Mouse (Mus musculus): ENCODE measurements around the gene Pdcd10. TPM values are rescaled to one million over a fixed set of nuclear protein-coding genes. Genes with fewer than 3 reads are reported as not detected.

Pdcd10 gene
- 117 and 129 TPM in 2 replicates for total RNA-seq (2017)

DNA sequence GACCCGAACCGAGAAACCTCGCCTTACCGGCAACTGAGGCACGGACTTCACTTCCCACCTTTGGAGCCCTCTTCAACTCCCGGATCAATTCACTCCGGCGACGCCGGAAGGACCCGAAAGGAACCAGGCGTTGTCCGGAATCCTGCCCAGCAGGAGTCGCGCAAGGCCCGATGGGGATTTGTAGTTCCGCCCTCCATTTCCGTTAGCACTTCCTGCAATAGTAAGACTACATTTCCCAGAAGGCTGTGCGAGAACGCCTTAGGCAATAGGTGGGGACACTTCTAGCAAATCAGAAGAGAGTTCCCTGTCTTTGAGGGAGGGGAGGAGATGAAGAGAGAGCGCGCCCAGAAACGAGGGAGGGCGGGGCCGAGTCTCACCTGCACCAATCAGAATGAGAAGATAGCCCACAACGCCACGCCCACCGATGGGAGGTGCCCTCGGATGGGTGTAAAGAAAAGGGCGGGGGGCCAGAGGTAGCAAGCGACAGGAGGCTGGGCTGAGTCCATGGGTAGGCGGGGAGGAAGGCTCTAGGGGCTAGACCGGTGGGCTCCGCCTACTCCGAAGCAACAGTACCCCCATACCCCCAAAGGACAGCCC, at the start of gene Pdcd10:
Pdcd10 (minus strand) TSS at position 162 of the 597 bp plus-strand sequence.
- ATAC-seq (replicated peaks; ENCODE audit: low read depth, poor library complexity, severe bottlenecking) = peak; percentile 87

DNA sequence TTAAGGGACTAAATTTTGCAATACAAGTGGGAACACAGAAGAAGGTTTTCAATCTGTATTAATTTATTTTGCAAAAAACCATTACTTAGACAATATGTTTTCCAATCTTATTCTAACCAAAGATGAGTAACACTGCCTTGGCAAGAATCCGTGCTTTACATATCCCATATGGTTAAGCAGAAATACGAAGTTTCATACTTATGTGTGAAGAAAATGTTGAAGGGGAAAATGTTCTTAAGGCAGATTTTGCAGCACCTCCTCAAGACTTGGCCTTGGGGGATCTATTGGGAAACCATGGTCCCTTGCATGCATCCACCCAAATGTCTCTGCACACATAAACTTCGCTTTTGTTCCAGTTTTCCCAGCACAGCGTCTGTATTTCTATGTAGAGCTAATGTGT, 28.2 kb upstream of the Pdcd10 start:
- no peak for ATAC-seq (replicated peaks; ENCODE audit: low read depth, poor library complexity, severe bottlenecking)

DNA sequence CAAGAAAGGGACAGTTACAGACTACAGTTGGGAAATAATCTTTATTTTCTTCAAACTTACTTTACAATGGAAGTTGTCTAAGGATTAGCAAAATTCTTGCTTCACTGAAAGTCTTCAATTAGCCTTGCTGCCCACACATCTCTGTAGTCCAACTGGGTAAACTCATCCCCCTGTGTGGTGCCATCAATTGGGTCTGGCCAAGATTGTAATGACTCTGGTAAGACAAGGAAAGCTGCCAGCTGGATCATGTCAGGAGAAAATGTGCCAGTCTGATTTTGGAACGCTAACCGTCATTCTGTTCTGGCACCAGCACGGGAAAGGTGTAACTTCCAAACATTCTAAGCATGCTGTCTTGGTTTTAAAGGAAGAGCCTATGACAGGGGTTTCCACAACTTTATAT, 26.6 kb upstream of the Pdcd10 start:
- no peak for ATAC-seq (replicated peaks; ENCODE audit: low read depth, poor library complexity, severe bottlenecking)

DNA sequence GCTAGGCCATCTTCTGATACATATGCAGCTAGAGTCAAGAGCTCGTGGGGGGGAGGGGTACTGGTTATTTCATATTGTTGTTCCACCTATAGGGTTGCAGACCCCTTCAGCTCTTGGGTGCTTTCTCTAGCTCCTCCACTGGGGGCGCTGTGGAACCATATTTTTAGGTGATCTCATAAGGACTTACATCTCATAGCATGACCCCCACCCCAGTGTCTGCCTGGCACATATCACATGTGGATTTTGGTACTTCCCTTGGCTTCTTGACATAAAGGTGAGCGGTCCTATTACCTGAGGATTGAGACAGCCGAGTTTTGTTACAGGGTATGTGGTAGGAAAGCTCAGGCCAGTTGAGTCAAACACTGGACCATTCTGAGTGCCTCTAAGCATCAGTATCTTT, 22.7 kb upstream of the Pdcd10 start:
- peak; percentile 29; the same call in 1 of the 2 replicates for ATAC-seq (replicated peaks; ENCODE audit: low read depth, poor library complexity, severe bottlenecking)

DNA sequence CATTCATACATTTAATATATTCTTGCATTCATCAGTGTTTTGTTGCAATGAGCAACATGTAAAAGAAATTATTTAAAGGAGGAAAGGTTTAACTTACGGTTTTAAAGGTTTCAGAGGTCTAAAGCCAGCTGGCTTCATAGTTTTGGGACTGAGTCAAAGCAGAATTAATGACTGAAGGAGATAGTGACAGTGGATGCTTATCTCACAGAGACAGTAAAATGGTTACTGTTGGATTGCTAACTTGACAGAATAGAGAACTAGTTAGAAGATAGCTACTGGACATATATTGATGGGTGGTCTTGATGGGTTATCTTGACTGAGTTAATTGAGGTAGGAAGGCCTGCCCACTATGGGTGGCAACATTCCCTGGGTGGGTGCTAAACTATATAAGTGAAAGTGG, 18.9 kb upstream of the Pdcd10 start:
- no peak for ATAC-seq (replicated peaks; ENCODE audit: low read depth, poor library complexity, severe bottlenecking)

GRCm38 (mm10) chr3:75574074-75574473, 17.4 kb upstream of the Pdcd10 start:
- no peak for ATAC-seq (replicated peaks; ENCODE audit: low read depth, poor library complexity, severe bottlenecking)

DNA sequence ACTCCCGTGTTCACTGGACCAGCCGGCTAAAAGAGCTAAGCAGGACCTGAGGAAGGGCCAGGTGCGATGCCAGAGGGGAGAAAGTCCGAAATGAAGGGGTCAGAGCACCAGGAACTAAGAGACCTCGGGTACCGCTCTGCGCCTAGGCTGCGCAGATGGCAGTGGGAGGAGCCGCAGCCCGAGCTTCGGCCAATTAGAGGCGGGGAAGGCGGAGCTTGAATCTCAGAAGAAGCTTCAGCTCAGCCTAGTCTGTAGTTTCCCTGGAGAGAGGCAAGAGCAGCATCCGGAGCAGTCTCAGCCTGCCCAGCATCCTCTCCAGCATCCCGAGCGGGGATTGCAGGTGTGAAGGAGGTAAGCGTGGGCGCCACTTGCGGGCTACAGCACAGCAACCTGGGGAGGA, 636 bp upstream of the Pdcd10 start, which contains the start of gene Serpini1:
Serpini1 (plus strand) TSS at position 256 of the 400 bp plus-strand sequence.
- ATAC-seq (replicated peaks; ENCODE audit: low read depth, poor library complexity, severe bottlenecking) = peak; percentile 77

GRCm38 (mm10) chr3:75556121-75556694, 448 bp downstream of the Pdcd10 start:
- ATAC-seq (replicated peaks; ENCODE audit: low read depth, poor library complexity, severe bottlenecking) = peak; percentile 13

DNA sequence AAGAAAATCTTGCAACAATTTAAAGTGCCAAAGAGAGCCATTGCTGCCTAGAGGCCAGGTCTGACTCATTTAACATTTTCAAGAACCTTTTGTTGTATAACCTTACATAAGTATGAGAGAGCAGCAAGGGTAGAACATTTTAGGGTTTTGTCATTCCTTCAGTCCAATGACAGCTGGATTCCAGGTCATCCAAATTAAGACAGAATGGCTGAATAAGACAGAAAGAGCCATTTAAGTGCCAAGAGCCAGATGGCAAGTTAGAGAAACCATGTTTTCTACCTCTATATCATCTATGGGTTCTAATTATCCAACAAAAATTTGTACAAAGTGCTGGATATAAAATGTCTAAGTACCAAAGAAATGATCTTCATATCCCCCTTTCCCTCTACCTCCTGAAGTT, 5.4 kb downstream of the Pdcd10 start:
- ATAC-seq (replicated peaks; ENCODE audit: low read depth, poor library complexity, severe bottlenecking) = no peak

GRCm38 (mm10) chr3:75544287-75544686, 12.4 kb downstream of the Pdcd10 start:
- peak; percentile 60; the same call in 1 of the 2 replicates for ATAC-seq (replicated peaks; ENCODE audit: low read depth, poor library complexity, severe bottlenecking)

DNA sequence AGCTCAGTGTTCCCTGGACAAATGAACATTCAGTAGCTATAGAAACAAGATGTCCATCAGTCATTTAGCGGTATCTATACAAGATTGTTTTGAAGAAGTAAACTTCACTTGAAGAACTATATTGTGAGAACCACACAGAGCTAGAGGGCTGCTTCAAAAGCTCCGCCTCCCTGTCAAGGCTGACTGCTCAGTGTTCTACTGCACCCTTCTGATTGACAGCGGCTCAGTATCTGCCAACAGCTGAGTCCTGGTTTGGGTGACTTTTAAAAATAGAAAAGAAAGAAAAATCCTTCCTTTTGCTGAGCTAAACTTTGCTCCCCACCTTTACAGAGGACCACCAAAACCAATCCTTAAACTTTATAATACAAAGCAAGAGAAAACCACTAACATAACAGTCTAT, 13.8 kb downstream of the Pdcd10 start:
- peak; percentile 84 for ATAC-seq (replicated peaks; ENCODE audit: low read depth, poor library complexity, severe bottlenecking)

- no peak for ATAC-seq (replicated peaks; ENCODE audit: low read depth, poor library complexity, severe bottlenecking)
These were observed 15.4 kb downstream of the Pdcd10 start for GRCm38 (mm10) chr3:75541259-75541658.

- ATAC-seq (replicated peaks; ENCODE audit: low read depth, poor library complexity, severe bottlenecking) = no peak
These were observed 22.4 kb downstream of the Pdcd10 start for GRCm38 (mm10) chr3:75534045-75534834.

DNA sequence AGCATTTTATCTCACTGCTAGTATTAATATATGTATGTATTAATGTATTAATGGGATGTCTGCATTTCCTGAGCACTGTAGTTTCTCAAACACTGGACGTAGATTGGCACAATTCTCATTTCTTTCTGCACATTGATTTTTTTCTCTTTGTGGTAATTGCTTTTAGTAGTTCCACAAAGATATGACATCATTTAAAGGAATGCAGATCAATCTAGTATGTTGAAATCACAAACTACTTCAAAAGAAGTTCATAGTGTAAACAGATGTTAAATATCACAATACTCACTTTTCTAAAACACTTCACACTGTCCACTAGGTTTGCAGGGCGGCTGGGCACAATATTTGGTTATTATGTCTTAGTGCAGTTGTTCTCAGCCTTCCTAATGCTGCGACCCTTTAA, 25.6 kb downstream of the Pdcd10 start:
- no peak for ATAC-seq (replicated peaks; ENCODE audit: low read depth, poor library complexity, severe bottlenecking)

GRCm38 (mm10) chr3:75522527-75522926, 34.1 kb downstream of the Pdcd10 start:
- no peak for ATAC-seq (replicated peaks; ENCODE audit: low read depth, poor library complexity, severe bottlenecking)

DNA sequence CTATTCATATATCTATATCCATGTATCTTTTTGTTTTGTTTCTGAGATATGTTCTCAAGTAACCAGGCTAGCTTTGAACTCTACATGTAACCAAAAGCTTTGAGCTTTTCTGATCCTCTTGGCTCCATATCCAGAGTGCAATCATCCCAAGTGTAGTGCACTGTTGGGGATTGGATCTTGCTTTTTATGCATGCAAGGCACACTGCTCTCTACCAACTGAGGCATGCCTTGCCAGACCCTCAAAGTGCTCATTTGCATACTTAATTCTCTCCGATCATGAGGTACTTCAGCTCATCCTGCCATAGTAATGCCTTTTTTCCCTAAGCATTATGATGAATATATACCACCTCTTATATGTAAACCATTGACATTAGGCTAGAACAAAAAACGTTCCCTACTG, 35.3 kb downstream of the Pdcd10 start:
- ATAC-seq (replicated peaks; ENCODE audit: low read depth, poor library complexity, severe bottlenecking) = no peak

DNA sequence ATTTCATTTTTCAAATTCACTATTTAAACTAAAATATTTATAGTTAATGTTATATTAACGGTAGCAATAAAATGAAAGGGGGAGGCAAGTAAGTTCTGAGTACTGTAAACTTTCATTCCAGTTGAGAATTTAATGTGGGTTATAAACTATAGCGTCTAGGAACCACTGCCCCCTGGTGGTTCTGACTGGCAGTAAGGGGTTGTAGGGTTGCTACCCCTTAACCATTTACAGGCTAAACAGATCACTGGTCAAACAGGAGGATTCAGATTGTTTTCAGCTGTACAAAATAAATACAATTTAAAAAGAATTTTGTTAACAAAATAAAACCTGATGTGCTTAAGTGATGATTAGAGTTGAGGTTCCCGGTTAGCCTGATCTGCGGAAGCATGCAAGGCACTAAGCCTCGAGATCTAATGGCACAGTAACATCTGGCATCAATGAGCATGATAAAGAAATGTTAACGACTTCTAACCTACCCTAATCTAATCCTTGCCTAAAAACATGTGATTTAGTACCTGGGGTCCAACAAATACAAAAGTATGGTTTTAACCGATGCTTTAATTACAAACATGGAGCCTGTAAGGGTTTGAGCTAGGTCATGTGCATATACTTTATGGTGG, 38.9 kb downstream of the Pdcd10 start:
- ATAC-seq (replicated peaks; ENCODE audit: low read depth, poor library complexity, severe bottlenecking) = peak; percentile 99

DNA sequence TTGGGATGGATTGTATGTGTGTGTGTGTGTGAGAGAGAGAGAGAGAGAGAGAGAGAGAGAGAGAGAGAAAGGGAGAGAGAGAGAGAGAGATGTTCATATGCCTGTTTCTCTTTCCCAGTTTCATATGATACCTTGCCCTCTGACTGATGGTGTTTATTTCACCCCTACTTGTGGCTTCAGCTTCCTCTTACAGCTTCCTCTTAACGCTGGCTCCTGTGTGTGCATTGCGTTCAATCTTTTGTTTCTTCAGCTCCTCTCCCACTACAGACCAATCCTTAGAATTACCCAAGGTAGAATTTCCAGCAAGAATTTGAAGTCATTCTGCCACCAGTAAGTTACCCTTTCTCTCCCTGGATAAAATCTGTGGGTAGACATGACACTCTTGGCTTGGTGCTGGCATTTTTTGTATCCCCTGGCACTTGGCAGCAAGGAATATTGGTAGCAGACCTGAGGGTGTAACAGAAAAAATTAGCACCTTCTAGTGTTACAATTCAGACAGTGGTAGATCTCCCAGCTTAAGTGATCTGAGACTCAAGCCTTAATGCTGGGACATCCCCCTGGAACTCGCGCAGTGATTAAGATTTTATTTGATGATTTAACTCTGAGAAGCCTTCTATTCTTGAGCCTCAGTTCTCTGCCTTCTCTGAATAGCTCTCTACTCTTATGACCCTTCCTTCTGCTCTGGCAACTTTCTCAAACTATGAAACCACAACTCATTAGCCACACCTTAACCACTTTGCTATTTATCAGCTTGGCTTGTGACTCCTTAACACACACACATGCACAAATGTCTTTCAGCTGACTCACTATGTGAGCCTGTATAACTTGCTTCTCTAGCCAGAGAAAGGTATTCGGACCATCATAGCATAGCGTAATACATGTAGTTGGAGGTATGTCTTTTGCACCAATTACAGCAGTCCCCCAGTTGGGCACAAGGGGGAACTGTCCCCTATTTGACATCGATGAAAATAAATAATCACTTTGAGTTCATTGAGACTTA, 57.4 kb downstream of the Pdcd10 start:
- peak; percentile 95 for ATAC-seq (replicated peaks; ENCODE audit: low read depth, poor library complexity, severe bottlenecking)

- ATAC-seq (replicated peaks; ENCODE audit: low read depth, poor library complexity, severe bottlenecking) = no peak
These were observed 63.7 kb downstream of the Pdcd10 start for GRCm38 (mm10) chr3:75492913-75493312.

GRCm38 (mm10) chr3:75482056-75482455, 74.6 kb downstream of the Pdcd10 start, which contains the start of gene Wdr49:
TSS of gene Wdr49 (minus strand) at chr3:75482156.
- ATAC-seq (replicated peaks; ENCODE audit: low read depth, poor library complexity, severe bottlenecking) = no peak
